9 mouse cellular contexts compared by ENCODE assay signal in the genomic region with DNA sequence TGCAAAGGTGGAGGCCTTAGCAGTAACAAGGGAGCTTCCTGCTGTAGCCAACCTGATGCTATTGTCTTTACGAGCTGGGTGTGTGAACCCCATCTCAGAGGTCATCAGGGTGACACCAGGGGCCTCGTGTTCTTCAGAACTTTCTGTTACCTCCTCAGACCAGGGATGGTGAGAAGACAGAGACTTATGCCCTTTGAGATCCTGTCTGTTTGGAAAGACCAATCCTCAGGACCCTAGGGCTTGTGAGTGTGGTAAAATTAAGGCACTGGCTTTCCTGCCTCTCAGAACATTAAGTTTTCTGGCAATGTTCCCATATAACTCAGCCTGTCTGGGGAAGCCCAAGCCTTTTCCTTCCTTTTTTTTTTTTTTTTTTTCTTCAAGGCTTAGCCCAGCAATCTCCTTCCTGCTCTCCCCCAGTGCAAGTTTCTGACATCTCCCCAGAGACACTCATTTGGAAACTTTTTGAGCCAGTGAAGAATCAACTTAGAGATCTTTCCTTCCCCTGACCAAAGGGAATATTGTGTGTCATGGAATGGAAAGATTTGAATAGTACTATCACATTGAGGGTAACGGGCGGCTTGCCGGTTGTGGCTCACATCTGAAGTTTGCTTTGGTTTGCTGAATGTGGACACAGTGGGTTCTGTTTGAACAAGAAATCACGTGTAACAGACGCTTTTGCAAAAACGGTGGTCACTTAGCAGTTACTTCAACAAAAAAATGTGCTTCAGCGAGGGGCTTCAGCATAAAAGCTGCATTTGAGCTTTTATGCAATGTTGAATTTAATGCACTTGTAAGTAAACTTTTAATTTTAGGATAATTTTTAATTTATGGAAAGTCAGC. TPM values are rescaled to one million over a fixed set of nuclear protein-coding genes. Genes with fewer than 3 reads are reported as not detected.
DNase-seq lines count a peak whose midpoint lies in the region; ATAC-seq and TF ChIP-seq lines count a peak whose summit lies in the region.
"Had no signal": no experiment of that assay in that cellular context is flagged by ENCODE, and none has a peak within 500 bp of the region (broad histone marks: within the 10 kb centered on the region; RNA-seq: fewer than 3 reads in every experiment).

No protein-coding gene starts in this region.

- peaks cover 7% of the 10 kb centered on the region for H3K4me1 ChIP-seq in embryonic facial prominence, embryonic 12.5 days
- peaks cover 33% of the 10 kb centered on the region for H3K4me1 ChIP-seq in embryonic facial prominence, embryonic 10.5 days
- peaks cover 0 to 7% of the 10 kb centered on the region in 2 experiments; a peak in 2 of 4 replicates for H3K4me1 ChIP-seq in MEL (ENCODE audit: control insufficient read depth in 1 of 2, insufficient read depth in 2 of 2, low read length in 2 of 2)
- peaks cover 17% of the 10 kb centered on the region for H3K4me1 ChIP-seq in heart, embryonic 11.5 days (ENCODE audit: control insufficient read depth, insufficient read depth, low read length)
- no peaks in the 10 kb centered on the region; the same call in 1 of the 2 replicates for H3K4me1 ChIP-seq in kidney, postnatal 0 days (replicated peaks; ENCODE audit: insufficient read depth, low read length)

- no peak for TF ChIP-seq RAD21 in MEL (IDR thresholded peaks at IDR 0.05; ENCODE audit: low read depth, low read length)

- H3K27me3 ChIP-seq in embryonic facial prominence, embryonic 12.5 days, result no peaks in the 10 kb centered on the region
- H3K27me3 ChIP-seq in embryonic facial prominence, embryonic 10.5 days (replicated peaks; ENCODE audit: low read depth, poor library complexity, severe bottlenecking), result no peaks in the 10 kb centered on the region
- peaks cover 4 to 8% of the 10 kb centered on the region in 2 experiments; a peak in 3 of 4 replicates for H3K27me3 ChIP-seq in MEL (ENCODE audit: control insufficient read depth in 1 of 2, insufficient read depth in 2 of 2, low read length in 2 of 2)
- H3K27me3 ChIP-seq in heart, embryonic 11.5 days (ENCODE audit: control insufficient read depth, insufficient read depth, low read length), result no peaks in the 10 kb centered on the region
- H3K27me3 ChIP-seq in kidney, postnatal 0 days (ENCODE audit: insufficient read depth, low read length), result no peaks in the 10 kb centered on the region

- H3K4me3 ChIP-seq in embryonic facial prominence, embryonic 12.5 days, result no peak overlapping the region
- H3K4me3 ChIP-seq in embryonic facial prominence, embryonic 10.5 days, result no peak overlapping the region
- H3K4me3 ChIP-seq in MEL (ENCODE audit: control insufficient read depth in 1 of 2, insufficient read depth in 1 of 2, low read depth in 2 of 2, low read length in 2 of 2), result no peak overlapping the region
- H3K4me3 ChIP-seq in heart, embryonic 11.5 days (ENCODE audit: low read depth, low read length), result no peak overlapping the region
- no peak overlapping the region for H3K4me3 ChIP-seq in kidney, postnatal 0 days (replicated peaks; ENCODE audit: low read depth, low read length)

- no peak for TF ChIP-seq POLR2A in MEL (IDR thresholded peaks at IDR 0.05; ENCODE audit: control insufficient read depth in 1 of 2, insufficient read depth in 1 of 2, low read depth in 1 of 2, low read length in 2 of 2, poor library complexity in 1 of 2)

- no peaks in the 10 kb centered on the region for H3K36me3 ChIP-seq in embryonic facial prominence, embryonic 12.5 days
- no peaks in the 10 kb centered on the region for H3K36me3 ChIP-seq in embryonic facial prominence, embryonic 10.5 days (replicated peaks)
- H3K36me3 ChIP-seq in MEL (ENCODE audit: control insufficient read depth in 1 of 2, insufficient read depth in 2 of 2, low read length in 2 of 2), result no peaks in the 10 kb centered on the region; a peak in 2 of 4 replicates
- no peaks in the 10 kb centered on the region for H3K36me3 ChIP-seq in heart, embryonic 11.5 days (ENCODE audit: control insufficient read depth, insufficient read depth, low read length)
- no peaks in the 10 kb centered on the region for H3K36me3 ChIP-seq in kidney, postnatal 0 days (ENCODE audit: insufficient read depth, low read length)

- 50% methylated on average over 9 of the region's 9 CpGs for WGBS in embryonic facial prominence, embryonic 12.5 days
- WGBS in embryonic facial prominence, embryonic 10.5 days, result 68% methylated on average over 9 of the region's 9 CpGs
- 60% methylated on average over 9 of the region's 9 CpGs for WGBS in heart, embryonic 11.5 days (ENCODE audit: insufficient replicate concordance)
- 50% methylated on average over 9 of the region's 9 CpGs for WGBS in kidney, postnatal 0 days

- peak overlapping the region; percentile 54 for H3K27ac ChIP-seq in embryonic facial prominence, embryonic 12.5 days
- H3K27ac ChIP-seq in embryonic facial prominence, embryonic 10.5 days (replicated peaks), result no peak overlapping the region
- no peak overlapping the region for H3K27ac ChIP-seq in MEL (ENCODE audit: control insufficient read depth, low read depth, low read length)
- H3K27ac ChIP-seq in heart, embryonic 11.5 days (ENCODE audit: low read depth, low read length), result peak overlapping the region; percentile 64
- peak overlapping the region; percentile 47; the same call in 1 of the 2 replicates for H3K27ac ChIP-seq in kidney, postnatal 0 days
- H3K27ac ChIP-seq: liver, embryonic 14.5 days had no signal

- no peak overlapping the region for H3K9ac ChIP-seq in embryonic facial prominence, embryonic 12.5 days
- no peak overlapping the region for H3K9ac ChIP-seq in MEL (ENCODE audit: control insufficient read depth, low read depth, low read length, poor library complexity, severe bottlenecking)
- H3K9ac ChIP-seq in heart, embryonic 11.5 days (ENCODE audit: low read depth, low read length), result no peak overlapping the region
- H3K9ac ChIP-seq in kidney, postnatal 0 days (ENCODE audit: low read depth, low read length), result no peak overlapping the region
- H3K9ac ChIP-seq: liver, embryonic 14.5 days had no signal

- H3K79me2 ChIP-seq in MEL (ENCODE audit: control insufficient read depth, insufficient read depth, low read length, poor library complexity), result no peaks in the 10 kb centered on the region

- H3K4me2 ChIP-seq in embryonic facial prominence, embryonic 12.5 days (replicated peaks), result no peak overlapping the region
- H3K4me2 ChIP-seq in heart, embryonic 11.5 days, result no peak overlapping the region
- H3K4me2 ChIP-seq in kidney, postnatal 0 days (ENCODE audit: low read length), result no peak overlapping the region

- DNase-seq in embryonic facial prominence, embryonic 10.5 days (ENCODE audit: low spot score), result no peak
- peak; percentile 35 for DNase-seq in MEL (ENCODE audit: low read depth, low spot score)
- DNase-seq in kidney, postnatal 0 days (ENCODE audit: low spot score), result peak; percentile 66
- DNase-seq in retina, postnatal 1 day, result no peak
- DNase-seq in ovary, postnatal 14 days (ENCODE audit: low spot score), result no peak
- DNase-seq in layer of hippocampus, adult 8-10 months (ENCODE audit: low spot score in 2 of 2), result no peak

- no peaks in the 10 kb centered on the region for H3K9me3 ChIP-seq in embryonic facial prominence, embryonic 12.5 days
- H3K9me3 ChIP-seq in embryonic facial prominence, embryonic 10.5 days, result no peaks in the 10 kb centered on the region
- H3K9me3 ChIP-seq in MEL (replicated peaks; ENCODE audit: insufficient read depth, low read length), result no peaks in the 10 kb centered on the region
- no peaks in the 10 kb centered on the region for H3K9me3 ChIP-seq in heart, embryonic 11.5 days (replicated peaks; ENCODE audit: control insufficient read depth, low read length)
- H3K9me3 ChIP-seq in kidney, postnatal 0 days (replicated peaks; ENCODE audit: low read length), result no peaks in the 10 kb centered on the region

- TF ChIP-seq CTCF in MEL (IDR thresholded peaks at IDR 0.05 in 2 of 3, conservative IDR thresholded peaks at IDR 0.05 in 1 of 3; ENCODE audit: control insufficient read depth in 1 of 3, insufficient read depth in 1 of 3, low read depth in 2 of 3, low read length in 3 of 3, poor library complexity in 1 of 3, severe bottlenecking in 1 of 3), result no peak
- TF ChIP-seq CTCF in kidney, postnatal 0 days (IDR thresholded peaks at IDR 0.05; ENCODE audit: low read depth), result no peak

- TF ChIP-seq EP300 in MEL (IDR thresholded peaks at IDR 0.05; ENCODE audit: low read depth in 1 of 2, low read length in 2 of 2), result no peak

- 0 out of 2 replicates have a peak, but pooled peaks have one; percentile 3 for ATAC-seq in embryonic facial prominence, embryonic 12.5 days (ENCODE audit: insufficient number of reproducible peaks, insufficient read depth, low FRiP score, low TSS enrichment)
- no peak; the same call in 1 of the 2 replicates for ATAC-seq in heart, embryonic 11.5 days (replicated peaks; ENCODE audit: insufficient number of reproducible peaks, low FRiP score, low TSS enrichment)
- no peak for ATAC-seq in kidney, postnatal 0 days (replicated peaks; ENCODE audit: low FRiP score, low read depth)

RNA-seq across cellular contexts. Expression of a gene that starts 35.4 kb away (rescaled TPM):
- 7.4 and 8.6 TPM in 2 replicates for polyA plus RNA-seq in embryonic facial prominence, embryonic 12.5 days (2016; fragmentation: Nextera tagmentation; extraction: Ambion mirVana)
- polyA plus RNA-seq in embryonic facial prominence, embryonic 10.5 days (2016; fragmentation: Nextera tagmentation; extraction: Ambion mirVana), result 3.1 and 3.3 TPM in 2 replicates
- not detected in 2 replicates for total RNA-seq in MEL (2012; rRNA removed)
- not detected for polyA plus RNA-seq in MEL (2012; ENCODE audit: insufficient read depth in 1 of 2, insufficient read length in 2 of 2, low read depth in 1 of 2, low replicate concordance in 2 of 2, missing spikeins in 1 of 2)
- 13.1 and 15.9 TPM in 2 replicates for polyA plus RNA-seq in heart, embryonic 11.5 days (2014; fragmentation: Nextera tagmentation; extraction: Ambion mirVana)
- 8.5 and 9.1 TPM in 2 replicates for polyA plus RNA-seq in kidney, postnatal 0 days (2015; fragmentation: Nextera tagmentation; extraction: Ambion mirVana)
- 10 to 100 TPM; 16.0 to 32.9 (median 21.3) TPM for total RNA-seq in layer of hippocampus, adult 8-10 months (2022)

RNA-seq across cellular contexts. Expression of a gene that starts 35.5 kb away (rescaled TPM):
- 13.6 and 14.6 TPM in 2 replicates for polyA plus RNA-seq in embryonic facial prominence, embryonic 12.5 days (2016; fragmentation: Nextera tagmentation; extraction: Ambion mirVana)
- polyA plus RNA-seq in embryonic facial prominence, embryonic 10.5 days (2016; fragmentation: Nextera tagmentation; extraction: Ambion mirVana), result 10.0 and 11.5 TPM in 2 replicates
- 2.9 and 3.6 TPM in 2 replicates for total RNA-seq in MEL (2012; rRNA removed)
- polyA plus RNA-seq in MEL (2012; ENCODE audit: insufficient read depth in 1 of 2, insufficient read length in 2 of 2, low read depth in 1 of 2, low replicate concordance in 2 of 2, missing spikeins in 1 of 2), result 1 to 10 TPM in 1 of 2 experiments, not detected in 1; 6.2 TPM
- polyA plus RNA-seq in heart, embryonic 11.5 days (2014; fragmentation: Nextera tagmentation; extraction: Ambion mirVana), result 7.6 and 10.3 TPM in 2 replicates
- 9.3 and 11.0 TPM in 2 replicates for polyA plus RNA-seq in kidney, postnatal 0 days (2015; fragmentation: Nextera tagmentation; extraction: Ambion mirVana)
- 10 to 100 TPM; 17.7 to 19.5 (median 18.8) TPM for total RNA-seq in layer of hippocampus, adult 8-10 months (2022)

RNA-seq across cellular contexts. Expression of a gene that starts 59.3 kb away (rescaled TPM):
- polyA plus RNA-seq in embryonic facial prominence, embryonic 12.5 days (2016; fragmentation: Nextera tagmentation; extraction: Ambion mirVana), result 78.8 and 79.3 TPM in 2 replicates
- polyA plus RNA-seq in embryonic facial prominence, embryonic 10.5 days (2016; fragmentation: Nextera tagmentation; extraction: Ambion mirVana), result 91.0 and 104 TPM in 2 replicates
- 35.3 and 68.5 TPM in 2 replicates for total RNA-seq in MEL (2012; rRNA removed)
- 100 to 1,000 TPM in 1 of 2 experiments, 10 to 100 TPM in 1; 89.7 to 214 TPM for polyA plus RNA-seq in MEL (2012; ENCODE audit: insufficient read depth in 1 of 2, insufficient read length in 2 of 2, low read depth in 1 of 2, low replicate concordance in 2 of 2, missing spikeins in 1 of 2)
- polyA plus RNA-seq in heart, embryonic 11.5 days (2014; fragmentation: Nextera tagmentation; extraction: Ambion mirVana), result 38.9 and 42.9 TPM in 2 replicates
- 28.4 and 33.4 TPM in 2 replicates for polyA plus RNA-seq in kidney, postnatal 0 days (2015; fragmentation: Nextera tagmentation; extraction: Ambion mirVana)
- total RNA-seq in layer of hippocampus, adult 8-10 months (2022), result 10 to 100 TPM; 19.9 to 29.8 (median 26.1) TPM

Comparison
In these comparisons a context has a peak if more than half of its experiments do, and no peak if none do; other contexts are left out.
1. H3K27ac ChIP-seq: peak in embryonic facial prominence, embryonic 12.5 days (single experiment), heart, embryonic 11.5 days (single experiment) and kidney, postnatal 0 days (single experiment); none in embryonic facial prominence, embryonic 10.5 days (single experiment) and MEL (single experiment).
2. DNase-seq: peak in MEL (single experiment) and kidney, postnatal 0 days (single experiment); none in embryonic facial prominence, embryonic 10.5 days (single experiment), retina, postnatal 1 day (single experiment), ovary, postnatal 14 days (single experiment) and layer of hippocampus, adult 8-10 months (0 of 2).